Mouse (Mus musculus) granulocyte monocyte progenitor cell, adult 5-6 weeks (primary cell): ENCODE results near the gene Lingo3. TPM values are rescaled to one million over a fixed set of nuclear protein-coding genes. Genes with fewer than 3 reads are reported as not detected.
A peak's percentile ranks its signal among the peaks of the same experiment; 100 is the strongest.
"Not testable (repeated sequence)": the region's sequence is repeated elsewhere in the genome, so short reads cannot be mapped to it uniquely, and the experiment has no call there.

Experiments used
- ATAC-seq: replicated peaks from 2 replicates; pipeline ENCODE4 v1.8.0; 2016; ENCODE audit warnings: mild to moderate bottlenecking, moderate TSS enrichment, inconsistent platforms; ENCODE audit not compliant: poor library complexity, severe bottlenecking
- total RNA-seq, 2 experiments: library from RNA; stranded (forward) in 1 of 2; stranded (reverse) in 1 of 2; fragments of 200-712, 200-1000 nt in 1 of 2; fragments of >200 nt in 1 of 2; fragmentation: Nextera tagmentation in 1 of 2; gene quantifications; 2 replicates each; pipeline ENCODE4 v1.2.3; 2014 to 2017

The Lingo3 gene
- total RNA-seq, 2 experiments from 2014 or later, result 0.15 TPM; not detected in 1

DNA sequence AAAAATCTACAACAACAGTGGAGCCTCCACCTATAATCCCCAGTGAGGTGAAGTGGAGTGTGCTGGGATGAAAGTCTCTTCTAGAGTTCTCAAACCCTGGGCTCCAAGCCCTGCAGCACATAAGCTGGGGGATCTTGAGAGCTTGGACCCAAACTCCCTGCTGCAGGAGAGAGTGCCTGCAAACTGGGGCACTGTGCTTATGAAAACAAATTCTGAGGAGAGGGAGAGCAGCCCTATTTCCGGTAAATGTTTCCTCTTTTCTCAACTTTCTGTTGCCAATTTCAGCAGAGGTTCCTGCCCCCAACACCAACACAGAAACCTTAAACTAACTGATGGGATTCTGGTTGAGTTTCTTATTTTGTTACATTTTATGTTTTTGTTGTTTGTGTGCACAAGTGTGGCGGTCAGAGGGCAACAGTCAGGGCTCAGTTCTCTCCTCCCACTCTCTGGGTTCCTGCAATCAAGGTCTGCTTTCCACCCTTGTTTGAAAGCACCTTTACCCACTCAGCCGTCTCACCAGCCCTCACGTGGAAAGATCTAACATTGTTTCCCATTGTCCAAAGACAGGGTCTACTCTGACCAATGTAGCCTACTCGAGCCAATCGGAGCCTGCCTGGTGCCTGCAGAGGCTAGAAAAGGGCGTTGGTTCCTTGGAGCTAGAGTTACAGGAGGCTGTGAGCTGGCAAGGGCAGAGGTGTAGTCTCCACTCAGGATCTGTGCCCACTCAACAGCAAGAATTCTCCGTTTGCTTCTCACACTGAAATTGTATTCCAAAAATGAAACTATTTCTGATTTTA lies 19.8 kb downstream of the Lingo3 start:
- ATAC-seq, result 0 out of 2 replicates have a peak, but pooled peaks have one; percentile 1

DNA sequence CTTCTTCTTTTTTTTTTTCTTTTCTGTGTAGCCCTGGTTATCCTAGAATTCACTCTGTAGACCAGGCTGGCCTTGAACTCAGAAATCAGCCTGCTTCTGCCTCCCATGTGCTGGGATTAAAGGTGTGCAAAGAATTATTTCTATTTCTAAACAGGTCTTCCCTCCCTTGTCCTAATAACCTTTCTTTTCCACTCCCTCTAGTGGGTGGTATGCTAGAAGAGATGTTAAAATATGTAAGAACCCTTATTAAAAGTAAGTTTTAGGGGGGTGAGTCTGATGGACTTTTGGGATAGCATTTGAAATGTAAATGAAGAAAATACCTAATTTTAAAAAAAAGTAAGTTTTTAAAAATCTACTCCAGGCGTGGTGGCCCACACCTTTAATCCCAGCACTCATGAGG lies 20.5 kb downstream of the Lingo3 start:
- no peak for ATAC-seq

DNA sequence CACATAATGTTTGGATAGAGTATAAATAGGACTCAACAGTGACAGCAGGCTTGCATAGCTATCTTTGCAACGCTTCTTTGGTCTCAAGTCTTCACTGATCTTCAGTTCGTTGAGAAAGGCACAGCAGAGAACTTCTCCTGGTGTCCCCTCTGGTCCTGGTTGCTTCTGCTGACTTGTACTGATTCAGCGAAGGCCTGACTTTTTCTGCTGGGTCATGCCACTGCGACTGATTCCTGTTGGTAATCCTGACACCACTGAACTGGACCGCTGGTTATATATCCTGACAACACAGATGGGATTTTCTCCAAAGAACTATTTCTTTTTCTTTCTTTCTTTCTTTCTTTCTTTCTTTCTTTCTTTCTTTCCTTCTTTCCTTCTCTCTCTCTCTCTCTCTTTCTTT lies 21.3 kb downstream of the Lingo3 start:
- ATAC-seq, result no peak

DNA sequence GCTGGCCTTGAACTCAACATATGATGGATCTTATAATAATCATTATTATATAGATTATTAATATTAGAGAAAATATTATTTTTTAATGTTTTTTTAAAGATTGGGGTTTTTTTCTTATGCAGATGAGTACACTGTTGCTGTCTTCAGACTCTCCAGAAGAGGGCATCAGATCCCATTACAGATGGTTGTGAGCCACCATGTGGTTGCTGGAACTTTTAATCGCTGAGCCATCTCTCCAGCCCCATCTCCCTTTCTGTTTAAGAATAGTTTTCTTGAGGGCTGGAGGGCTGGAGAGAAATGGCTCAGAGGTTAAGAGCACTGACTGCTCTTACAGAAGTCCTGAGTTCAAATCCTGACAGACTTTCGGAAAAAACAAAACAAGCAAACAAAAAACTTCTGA lies 21.8 kb downstream of the Lingo3 start:
- ATAC-seq, result no peak

DNA sequence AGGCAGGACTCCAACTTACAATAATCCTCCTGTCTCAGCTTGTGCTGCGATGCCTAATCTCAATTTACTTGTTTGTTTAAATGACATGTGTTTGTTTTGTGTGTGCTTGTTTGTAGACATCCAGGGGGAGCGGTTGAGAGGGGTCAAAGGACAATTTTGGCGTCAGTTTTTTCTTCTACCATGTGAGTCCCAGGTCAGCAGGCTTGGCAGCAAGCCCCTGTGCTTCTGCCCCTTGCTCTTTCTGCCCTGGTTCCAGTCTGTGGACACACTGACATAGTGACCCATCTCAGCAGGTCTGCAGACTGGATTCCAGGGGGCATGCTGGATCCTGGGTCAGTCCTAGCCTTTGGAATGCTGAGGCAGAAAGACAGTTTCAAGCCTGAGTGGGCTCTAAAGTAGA lies 24.4 kb downstream of the Lingo3 start:
- ATAC-seq, result no peak

DNA sequence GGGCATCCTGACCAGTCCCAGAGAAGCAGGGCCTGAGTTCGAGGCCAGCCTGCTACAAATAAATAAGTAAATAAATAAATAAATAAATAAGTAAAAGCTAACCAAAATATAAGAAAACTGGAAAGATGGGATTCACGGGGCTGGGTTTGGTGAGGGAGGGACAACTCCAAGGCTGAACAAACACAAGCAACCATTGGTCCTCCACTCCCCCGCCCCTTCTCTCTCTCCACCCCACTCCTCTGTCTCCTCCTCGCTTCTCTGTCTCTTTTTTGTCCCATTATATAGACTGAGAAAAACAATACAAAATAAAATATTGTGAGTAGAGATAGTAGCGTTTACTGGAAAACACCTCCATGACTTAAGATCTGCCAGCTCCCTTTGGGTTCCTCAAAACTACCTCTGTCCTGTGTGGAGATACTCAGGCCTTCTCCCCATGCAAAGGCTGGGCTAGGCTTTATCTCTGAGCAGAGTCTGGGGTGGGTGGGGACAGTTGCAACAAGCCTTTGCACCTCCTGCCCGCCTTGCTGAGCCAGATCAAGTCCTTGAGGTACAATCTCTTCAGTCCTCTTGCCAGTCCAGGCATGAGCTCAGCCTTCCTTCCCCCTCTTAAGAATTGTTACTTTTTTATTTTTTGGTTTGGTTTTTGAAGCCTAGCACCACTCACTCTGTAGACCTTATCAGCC lies 25.1 kb downstream of the Lingo3 start:
- ATAC-seq, result no peak

DNA sequence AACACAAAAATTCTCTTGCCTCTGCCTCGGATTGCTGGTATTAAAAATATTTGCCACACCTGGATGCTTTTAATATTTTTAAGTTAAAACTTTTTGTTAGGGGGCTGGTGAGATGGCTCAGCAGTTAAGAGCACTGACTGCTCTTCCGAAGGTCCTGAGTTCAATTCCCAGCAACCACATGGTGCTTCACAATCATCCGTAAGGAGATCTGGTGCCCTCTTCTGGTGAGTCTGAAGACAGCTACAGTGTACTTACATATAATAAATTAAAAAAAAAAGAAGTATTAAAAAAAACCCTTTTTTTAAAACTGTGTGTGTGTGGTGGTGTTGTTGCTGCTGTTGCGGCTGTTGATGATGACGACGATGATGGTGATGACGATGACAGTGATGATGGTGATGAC lies 25.9 kb downstream of the Lingo3 start:
- ATAC-seq, result not testable (repeated sequence)

DNA sequence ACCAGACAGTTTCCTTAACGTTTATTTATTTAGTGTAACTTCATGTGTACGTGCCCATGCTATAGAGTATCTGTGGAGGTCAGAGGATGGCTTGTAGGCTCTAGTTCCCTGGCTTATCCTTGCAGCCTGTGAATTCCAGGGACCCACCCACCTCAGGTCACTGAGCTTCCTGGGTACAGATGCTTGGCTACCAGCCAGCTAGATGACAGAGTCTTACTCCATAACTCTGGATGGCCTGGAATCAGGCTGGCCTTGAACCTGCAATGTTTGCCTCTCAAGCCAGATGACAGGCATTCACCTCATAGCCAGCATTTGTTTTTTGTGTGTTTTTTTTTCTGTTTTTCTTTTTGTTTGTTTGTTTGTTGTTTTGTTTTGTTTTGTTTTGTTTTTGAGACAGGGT lies 26.7 kb downstream of the Lingo3 start:
- ATAC-seq, result no peak

DNA sequence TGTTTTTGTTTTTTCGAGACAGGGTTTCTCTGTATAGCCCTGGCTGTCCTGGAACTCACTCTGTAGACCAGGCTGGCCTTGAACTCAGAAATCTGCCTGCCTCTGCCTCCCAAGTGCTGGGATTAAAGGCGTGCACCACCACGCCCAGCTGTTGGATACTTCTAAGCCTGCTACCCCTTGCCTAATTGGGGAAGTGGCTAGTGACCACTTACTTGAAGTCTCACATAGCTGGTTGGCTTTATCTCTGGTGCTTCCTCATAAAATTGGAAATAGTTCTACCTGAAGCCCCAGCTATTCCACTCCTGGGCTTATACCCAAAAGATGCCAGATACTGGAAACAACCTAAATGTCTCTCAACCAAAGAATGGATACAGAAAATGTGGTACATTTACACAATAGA lies 27.5 kb downstream of the Lingo3 start:
- ATAC-seq, result peak; percentile 82

DNA sequence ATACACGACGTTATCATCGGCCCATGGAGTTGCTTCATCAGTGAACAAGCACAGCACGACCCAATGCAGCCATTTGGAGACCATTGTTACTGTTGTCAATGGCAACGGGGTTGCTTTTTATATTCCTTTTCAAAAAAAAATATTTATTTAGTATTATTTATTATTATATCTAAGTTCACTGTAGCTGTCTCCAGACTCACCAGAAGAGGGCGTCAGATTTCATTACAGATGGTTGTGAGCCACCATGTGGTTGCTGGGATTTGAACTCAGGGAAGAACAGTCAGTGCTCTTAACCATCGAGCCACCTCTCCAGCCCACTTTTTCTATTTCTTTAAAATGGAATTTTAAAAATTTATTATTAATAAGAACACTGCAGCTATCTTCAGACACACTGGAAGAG lies 29.0 kb downstream of the Lingo3 start:
- ATAC-seq, result no peak

DNA sequence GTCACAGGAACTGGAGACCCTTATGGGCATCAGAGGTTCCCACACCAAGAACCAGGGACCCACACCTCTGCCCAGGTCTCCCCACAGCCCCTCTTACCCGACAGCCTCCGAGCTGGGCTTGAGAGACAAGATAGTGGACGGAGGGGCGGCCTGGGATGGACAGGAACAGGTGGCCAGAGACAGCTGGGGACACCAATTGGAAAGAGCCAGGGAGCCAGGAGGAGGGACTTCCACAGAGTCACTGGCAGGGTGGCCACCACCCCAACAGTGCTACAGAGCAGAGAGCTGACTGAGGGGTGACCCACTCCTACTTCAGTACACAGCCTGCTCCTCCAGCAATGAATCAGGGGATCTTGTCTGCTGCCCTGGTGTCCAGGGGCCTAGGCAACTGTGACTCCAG lies 30.5 kb downstream of the Lingo3 start, which contains the start of gene Jsrp1:
Gene Jsrp1 (minus strand): TSS at position 133 of the 400 bp plus-strand sequence.
- no peak for ATAC-seq

DNA sequence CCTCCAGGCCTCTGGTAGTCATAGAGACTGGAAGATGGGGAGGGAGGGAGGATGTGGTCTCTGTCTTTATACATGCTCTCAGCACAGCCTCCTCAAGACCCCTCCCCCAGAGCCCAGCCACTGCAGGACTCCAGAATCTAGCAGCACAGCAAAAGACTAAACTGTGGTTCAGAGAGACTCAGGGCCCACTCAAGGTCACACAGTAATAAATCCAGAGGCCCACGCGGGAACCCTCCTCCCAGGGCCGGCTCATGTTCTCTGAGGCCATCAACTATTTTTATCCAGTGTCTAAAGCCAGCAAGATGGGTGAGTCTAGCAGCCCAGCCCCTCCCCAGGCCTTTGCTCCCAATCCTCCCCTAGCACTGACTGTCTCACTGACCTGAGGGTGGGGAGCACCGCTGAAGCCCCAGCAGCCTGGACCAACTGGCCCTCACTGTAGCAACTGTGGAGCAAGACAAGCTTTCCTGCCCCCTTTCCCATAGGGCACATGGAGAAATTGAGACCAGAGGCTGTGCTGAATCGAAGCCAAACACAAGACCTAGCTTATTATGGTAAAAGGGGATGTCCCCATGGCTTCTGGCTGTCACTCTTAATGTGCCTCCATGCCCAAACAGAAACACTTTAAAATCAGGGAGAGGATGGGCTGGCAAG lies 31.3 kb downstream of the Lingo3 start:
- ATAC-seq, result no peak

DNA sequence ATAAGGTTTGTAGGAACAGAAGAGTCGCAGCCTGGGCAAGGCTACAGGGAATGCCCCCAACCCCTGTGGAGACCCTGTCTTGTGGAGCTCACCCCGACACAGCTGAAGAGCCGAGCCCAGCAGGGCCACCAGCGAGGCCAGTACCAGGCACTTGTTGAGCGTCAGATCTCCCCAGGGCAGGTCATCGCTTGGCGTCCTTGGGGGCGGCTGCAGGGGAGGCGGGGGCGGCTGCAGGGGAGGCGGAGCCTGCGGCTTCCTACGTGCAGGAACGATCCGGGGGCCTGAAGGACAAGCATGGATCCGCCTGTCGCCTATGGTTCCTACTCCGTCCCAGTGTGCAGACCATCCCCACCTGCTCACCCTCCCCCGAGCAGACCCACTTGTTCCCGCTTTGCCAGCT lies 33.8 kb downstream of the Lingo3 start:
- ATAC-seq, result no peak

DNA sequence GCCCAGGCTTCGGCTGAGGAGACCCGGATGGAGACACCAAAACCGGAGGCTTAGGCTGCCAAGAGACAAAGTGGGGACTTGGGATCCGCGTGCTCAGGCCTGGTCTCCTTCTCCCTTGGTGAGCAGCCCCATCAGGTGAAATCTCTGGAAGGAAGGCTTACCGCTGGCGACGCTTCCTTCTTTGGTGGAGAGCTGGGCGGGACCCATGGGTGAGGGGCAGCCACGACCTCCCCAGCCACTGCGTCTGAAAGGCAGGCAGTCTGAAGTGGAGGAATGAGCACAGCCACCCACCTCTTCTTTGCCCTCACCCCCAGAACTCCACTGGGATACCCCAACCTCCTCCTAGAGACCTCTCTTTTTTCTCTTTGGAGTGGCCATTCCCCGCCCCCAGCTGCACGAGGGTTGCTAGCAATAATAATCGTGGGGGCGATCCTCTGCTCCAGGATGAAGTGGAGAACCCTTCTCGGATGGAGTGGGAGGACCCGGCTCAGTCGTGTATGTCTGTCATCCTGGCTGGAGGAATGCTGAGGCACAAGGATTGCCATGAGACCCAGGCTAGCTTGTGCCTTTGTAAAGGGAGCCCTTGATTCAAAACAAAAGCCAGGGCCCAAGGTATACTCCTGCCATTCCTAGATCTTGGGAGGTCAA lies 34.7 kb downstream of the Lingo3 start:
- ATAC-seq, result no peak

DNA sequence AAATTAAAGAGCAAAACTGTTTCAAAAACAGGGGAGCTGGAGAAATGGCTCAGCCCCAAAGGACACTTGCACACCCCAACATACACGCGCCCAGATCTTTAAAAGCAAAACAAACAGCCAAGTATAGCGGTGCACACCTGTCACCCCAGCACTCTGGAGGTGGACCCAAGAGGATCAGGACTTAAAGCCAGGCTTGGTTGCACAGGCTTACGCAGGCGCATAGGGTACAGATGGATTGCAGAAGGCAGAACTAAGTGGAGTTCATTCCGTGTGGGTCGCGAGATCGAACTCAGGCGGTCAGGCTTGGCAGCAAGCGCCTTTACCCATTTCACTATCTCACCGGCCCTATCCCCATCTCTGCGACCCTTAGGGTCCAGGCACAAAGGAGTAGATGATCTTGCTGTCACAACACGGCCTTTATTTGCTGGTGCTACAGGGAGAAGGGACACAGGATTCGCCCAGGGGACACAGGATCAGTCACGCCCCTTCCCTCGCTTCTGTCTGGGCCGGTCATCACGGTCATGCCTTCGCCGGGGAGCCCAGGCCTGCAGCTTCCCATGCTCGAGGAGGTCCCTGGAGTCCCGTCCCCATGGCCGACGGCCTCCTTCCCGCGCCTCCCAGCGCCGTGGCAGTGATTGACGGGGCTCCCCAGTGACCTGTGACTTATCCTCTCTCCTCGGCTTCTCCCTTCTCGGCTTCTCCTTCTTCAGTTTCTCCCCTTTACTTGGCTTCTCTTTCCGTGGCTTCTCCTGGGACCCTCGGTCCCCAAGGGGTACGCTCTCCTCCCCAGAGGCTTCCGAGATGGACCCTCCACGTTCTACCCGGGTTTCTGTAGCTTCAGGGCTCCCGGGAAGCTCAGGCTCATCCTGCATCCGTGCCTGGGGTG lies 35.5 kb downstream of the Lingo3 start:
- no peak for ATAC-seq

DNA sequence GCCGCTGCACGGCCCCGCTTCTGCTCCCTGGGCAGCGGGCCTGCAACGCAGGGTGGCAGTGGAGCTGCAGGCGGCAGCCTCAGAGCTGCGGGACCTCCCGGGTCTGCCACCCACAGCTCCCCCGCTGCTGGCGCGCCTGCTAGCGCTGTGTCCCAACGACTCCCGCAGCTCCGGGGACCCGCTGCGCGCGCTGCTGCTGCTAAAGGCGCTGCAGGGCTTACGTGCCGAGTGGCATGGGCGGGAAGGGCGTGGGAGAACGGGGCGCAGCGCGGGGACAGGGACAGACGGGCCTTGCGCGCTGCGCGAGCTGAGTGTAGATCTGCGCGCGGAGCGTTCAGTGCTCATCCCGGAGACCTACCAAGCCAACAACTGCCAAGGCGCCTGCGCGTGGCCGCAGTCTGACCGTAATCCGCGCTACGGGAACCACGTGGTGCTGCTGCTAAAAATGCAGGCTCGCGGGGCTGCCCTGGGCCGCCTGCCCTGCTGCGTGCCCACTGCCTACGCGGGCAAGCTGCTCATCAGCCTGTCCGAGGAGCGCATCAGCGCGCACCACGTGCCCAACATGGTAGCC lies 36.7 kb downstream of the Lingo3 start:
- peak; percentile 52 for ATAC-seq

DNA sequence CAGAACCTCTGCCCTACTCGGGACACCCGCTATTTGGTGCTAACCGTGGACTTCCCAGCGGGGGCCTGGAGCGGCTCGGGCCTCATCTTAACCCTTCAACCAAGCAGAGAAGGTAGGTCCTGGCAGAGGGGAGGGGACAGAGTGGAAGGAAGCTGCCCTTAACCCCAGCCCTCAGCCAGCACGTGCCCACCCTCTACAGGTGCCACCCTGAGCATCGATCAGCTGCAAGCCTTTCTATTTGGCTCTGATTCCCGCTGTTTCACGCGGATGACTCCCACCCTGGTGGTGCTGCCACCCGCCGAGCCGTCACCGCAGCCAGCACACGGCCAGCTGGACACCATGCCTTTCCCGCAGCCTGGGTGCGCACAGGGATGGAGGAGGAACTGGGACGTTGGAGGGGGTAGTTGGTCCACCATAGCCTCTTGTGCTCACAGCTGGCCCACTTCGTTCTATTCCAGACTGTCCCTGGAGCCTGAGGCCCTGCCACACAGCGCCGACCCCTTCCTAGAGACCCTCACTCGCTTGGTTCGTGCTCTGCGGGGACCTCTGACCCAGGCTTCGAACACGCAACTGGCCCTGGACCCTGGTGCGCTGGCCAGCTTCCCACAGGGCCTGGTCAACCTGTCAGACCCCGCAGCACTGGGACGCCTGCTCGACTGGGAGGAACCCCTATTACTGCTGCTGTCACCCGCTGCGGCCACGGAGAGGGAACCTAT lies 37.3 kb downstream of the Lingo3 start:
- ATAC-seq, result peak; percentile 12; the same call in 1 of the 2 replicates

DNA sequence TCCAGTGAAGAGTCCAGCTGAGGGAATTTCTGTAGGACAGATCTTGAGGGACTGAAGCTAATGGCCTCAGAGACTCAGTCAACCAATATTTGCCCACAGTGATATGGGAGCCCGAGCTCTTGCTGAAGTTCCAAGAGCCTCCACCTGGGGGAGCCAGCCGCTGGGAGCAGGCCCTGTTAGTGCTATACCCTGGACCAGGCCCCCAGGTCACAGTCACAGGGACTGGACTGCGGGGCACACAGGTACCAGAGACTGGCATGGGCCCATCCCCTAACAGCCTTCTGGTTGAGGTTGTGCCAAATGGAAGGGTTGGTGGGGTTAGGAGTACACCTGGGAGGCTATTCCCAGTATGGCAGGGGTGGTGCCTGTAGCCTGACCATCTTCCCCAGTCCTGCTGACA lies 37.9 kb downstream of the Lingo3 start:
- ATAC-seq, result peak; percentile 58

DNA sequence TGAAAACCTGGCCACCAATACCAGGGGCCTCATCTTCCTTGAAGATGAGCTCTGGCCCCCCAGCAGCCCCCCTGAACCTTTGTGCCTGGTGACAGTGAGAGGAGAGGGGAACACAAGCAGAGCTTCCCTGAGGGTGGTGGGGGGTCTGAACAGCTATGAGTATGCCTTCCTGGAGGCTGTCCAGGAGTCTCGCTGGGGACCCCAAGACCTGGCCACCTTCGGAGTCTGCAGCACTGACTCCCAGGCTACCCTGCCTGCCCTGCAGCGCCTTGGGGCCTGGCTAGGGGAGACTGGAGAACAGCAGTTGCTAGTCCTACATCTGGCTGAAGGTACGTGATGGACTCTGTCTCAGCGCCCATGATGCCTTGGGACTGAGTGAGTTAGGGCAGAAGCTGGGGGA lies 38.5 kb downstream of the Lingo3 start:
- no peak for ATAC-seq
